Mouse (Mus musculus) G1E (cell line): ENCODE results near the gene Ogfod2.

Source experiments
- CTCF ChIP-seq: IDR thresholded peaks from 2 replicates; pipeline ENCODE4 v1.5.1; 2012; ENCODE audit warnings: low read depth, low read length, inconsistent platforms, mixed read lengths
- GATA1 ChIP-seq: IDR thresholded peaks from 2 replicates; pipeline ENCODE4 v1.6.1; 2012; ENCODE audit warnings: borderline replicate concordance, low read length, inconsistent platforms, mixed read lengths
- GATA2 ChIP-seq: IDR thresholded peaks from 2 replicates; pipeline ENCODE4 v1.6.1; 2012; ENCODE audit warnings: low read depth, low read length, inconsistent platforms, borderline replicate concordance
- TAL1 ChIP-seq: conservative IDR thresholded peaks from 2 replicates; pipeline ENCODE4 v1.6.1; 2012; ENCODE audit warnings: low read depth, low read length, inconsistent platforms, mixed read lengths

GRCm38 (mm10) chr5:124162577-124162976 lies 50.5 kb downstream of the Ogfod2 start:
- peak; percentile 34; the same call in 1 of the 2 replicates for TF ChIP-seq CTCF
- no peak for TF ChIP-seq GATA1
- no peak for TF ChIP-seq GATA2
- no peak for TF ChIP-seq TAL1
